Mouse (Mus musculus) hindbrain, embryonic 14.5 days (tissue): ENCODE results near the gene Rbp3. TPM values are rescaled to one million over a fixed set of nuclear protein-coding genes. Genes with fewer than 3 reads are reported as not detected.

ENCODE experiments used
- ATAC-seq: fragments of 200-750 bp; cut with Nextera tagmentation; 2 replicates; pipeline ENCODE4 v1.8.0; 2017; ENCODE audit warnings: moderate number of reproducible peaks, mild to moderate bottlenecking, moderate TSS enrichment, moderate library complexity; ENCODE audit not compliant: low FRiP score
- DNase-seq: peaks from one replicate; pipeline ENCODE4 v3.0.0-alpha.2; 2015; ENCODE audit warnings: low spot score
- H3K27ac ChIP-seq: fragments of 300-500 bp; sonication (generic); 2 replicates; pipeline ENCODE4 v1.5.1; 2014; ENCODE audit warnings: mild to moderate bottlenecking, moderate library complexity
- H3K27me3 ChIP-seq: fragments of 300-500 bp; sonication (generic); 2 replicates; pipeline ENCODE4 v1.6.1; 2014; ENCODE audit warnings: mild to moderate bottlenecking, low read length, mixed read lengths; ENCODE audit not compliant: control insufficient read depth, insufficient read depth
- H3K36me3 ChIP-seq: fragments of 300-500 bp; sonication (generic); replicated peaks from 2 replicates; pipeline ENCODE4 v1.6.1; 2014; ENCODE audit not compliant: control insufficient read depth, insufficient read depth
- H3K4me1 ChIP-seq: fragments of 300-500 bp; sonication (generic); replicated peaks from 2 replicates; pipeline ENCODE4 v1.6.1; 2014; ENCODE audit warnings: antibody characterized with exemption, low read length, mixed read lengths; ENCODE audit not compliant: control insufficient read depth, insufficient read depth
- H3K4me2 ChIP-seq: fragments of 300-500 bp; sonication (generic); replicated peaks from 2 replicates; pipeline ENCODE4 v1.6.1; 2014; ENCODE audit warnings: mild to moderate bottlenecking, moderate library complexity
- H3K4me3 ChIP-seq: fragments of 300-500 bp; sonication (generic); replicated peaks from 2 replicates; pipeline ENCODE4 v1.5.1; 2014; ENCODE audit warnings: mild to moderate bottlenecking, low read length
- H3K9ac ChIP-seq: fragments of 300-500 bp; sonication (generic); 2 replicates; pipeline ENCODE4 v1.6.1; 2014
- H3K9me3 ChIP-seq: fragments of 300-500 bp; sonication (generic); 2 replicates; pipeline ENCODE4 v1.6.1; 2016; ENCODE audit warnings: low read length; ENCODE audit not compliant: control insufficient read depth
- WGBS: fragments of 180-500 bp; shearing (Covaris S2); extraction: QIAGEN DNeasy Blood & Tissue Kit; methylation state at CpG from one replicate; pipeline ENCODE4 v1.1.7; 2014; 5-methylcytosine and 5-hydroxymethylcytosine counted together
- polyA plus RNA-seq: library from polyadenylated mRNA; unstranded; fragments of >200 nt; fragmentation: Nextera tagmentation; extraction: Ambion mirVana; gene quantifications from 2 replicates; pipeline ENCODE4 v1.2.1, GENCODE M21; 2014

Rbp3 gene
- polyA plus RNA-seq, 1 experiment from 2014 or later, result not detected

GRCm38 (mm10) chr14:33958841-33959240, 5.0 kb downstream of the Rbp3 start:
- WGBS, result 68% methylated on average over 3 of the region's 3 CpGs
- ATAC-seq, result no peak
- H3K27me3 ChIP-seq, result no peaks in the 10 kb centered on the region
- H3K9ac ChIP-seq, result no peak overlapping the region
- H3K4me2 ChIP-seq, result no peak overlapping the region
- H3K27ac ChIP-seq, result no peak overlapping the region
- no peak for DNase-seq
- no peaks in the 10 kb centered on the region for H3K4me1 ChIP-seq
- H3K9me3 ChIP-seq, result no peaks in the 10 kb centered on the region
- no peaks in the 10 kb centered on the region for H3K36me3 ChIP-seq
- no peak overlapping the region for H3K4me3 ChIP-seq

GRCm38 (mm10) chr14:33959341-33959740, 5.5 kb downstream of the Rbp3 start:
- H3K4me2 ChIP-seq, result no peak overlapping the region
- no peak overlapping the region for H3K27ac ChIP-seq
- ATAC-seq, result no peak
- peak; percentile 68 for DNase-seq
- no peaks in the 10 kb centered on the region for H3K4me1 ChIP-seq
- WGBS, result 17% methylated on average over 9 of the region's 9 CpGs
- H3K27me3 ChIP-seq, result no peaks in the 10 kb centered on the region
- no peak overlapping the region for H3K4me3 ChIP-seq
- H3K9ac ChIP-seq, result no peak overlapping the region
- no peaks in the 10 kb centered on the region for H3K36me3 ChIP-seq
- no peaks in the 10 kb centered on the region for H3K9me3 ChIP-seq

GRCm38 (mm10) chr14:33965675-33966074, 11.9 kb downstream of the Rbp3 start:
- DNase-seq, result no peak
- no peaks in the 10 kb centered on the region for H3K4me1 ChIP-seq

GRCm38 (mm10) chr14:33972679-33973078, 18.9 kb downstream of the Rbp3 start:
- Histone ChIP-seq H3K27me3 (no peaks in the 10 kb centered on the region), H3K9ac (no peak overlapping the region), H3K4me2 (no peak overlapping the region), H3K36me3 (no peaks in the 10 kb centered on the region), H3K9me3 (no peaks in the 10 kb centered on the region), H3K4me3 (no peak overlapping the region), H3K27ac (no peak overlapping the region), H3K4me1 (no peaks in the 10 kb centered on the region)
- peak; percentile 26 for DNase-seq
- no peak for ATAC-seq
- 54% methylated on average over 7 of the region's 7 CpGs for WGBS

More at GRCm38 (mm10) chr14:33965675-33966074, 11.9 kb downstream of the Rbp3 start:
- Histone ChIP-seq H3K9ac (no peak overlapping the region), H3K27ac (no peak overlapping the region), H3K9me3 (no peaks in the 10 kb centered on the region), H3K4me2 (no peak overlapping the region), H3K27me3 (no peaks in the 10 kb centered on the region), H3K36me3 (no peaks in the 10 kb centered on the region), H3K4me3 (no peak overlapping the region)
- 68% methylated on average over 7 of the region's 7 CpGs for WGBS
- ATAC-seq, result no peak

GRCm38 (mm10) chr14:33974752-33975151, 20.9 kb downstream of the Rbp3 start:
- Histone ChIP-seq H3K4me3 (no peak overlapping the region), H3K9ac (no peak overlapping the region), H3K27me3 (no peaks in the 10 kb centered on the region), H3K4me2 (no peak overlapping the region), H3K27ac (no peak overlapping the region), H3K4me1 (peaks cover 9% of the 10 kb centered on the region; the same call in 1 of the 2 replicates), H3K36me3 (no peaks in the 10 kb centered on the region), H3K9me3 (no peaks in the 10 kb centered on the region)
- ATAC-seq (no peak), DNase-seq (no peak)
- 43% methylated on average over 5 of the region's 5 CpGs for WGBS

DNA sequence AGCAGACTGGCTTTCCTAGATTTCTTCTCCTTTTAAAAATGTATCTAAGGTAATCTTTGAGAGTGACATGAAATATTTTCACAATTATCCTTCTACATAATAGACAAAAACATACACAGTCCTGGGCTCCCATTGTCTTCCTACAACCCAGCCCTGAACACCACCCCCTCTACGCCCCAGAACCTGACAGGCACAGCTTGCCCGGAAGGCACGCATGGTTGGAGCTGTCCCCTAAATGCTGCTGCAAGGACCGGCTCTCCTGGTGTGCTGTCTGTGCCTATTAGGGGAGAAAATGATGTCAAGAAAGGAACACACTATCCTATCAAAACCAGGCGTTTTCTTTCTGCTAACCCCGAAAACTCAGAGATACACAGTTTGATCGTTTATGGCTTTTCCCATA, 23.9 kb downstream of the Rbp3 start:
- Histone ChIP-seq H3K27me3 (no peaks in the 10 kb centered on the region), H3K36me3 (no peaks in the 10 kb centered on the region), H3K9ac (peak overlapping the region; percentile 35; the same call in 1 of the 2 replicates), H3K4me3 (0 out of 2 replicates have a peak overlapping the region, but pooled peaks have one; percentile 35), H3K4me2 (peak overlapping the region; percentile 74), H3K9me3 (no peaks in the 10 kb centered on the region), H3K27ac (no peak overlapping the region), H3K4me1 (peaks cover 9% of the 10 kb centered on the region; the same call in 1 of the 2 replicates)
- no peak for ATAC-seq
- no peak for DNase-seq
- WGBS, result 33% methylated on average over 7 of the region's 7 CpGs

DNA sequence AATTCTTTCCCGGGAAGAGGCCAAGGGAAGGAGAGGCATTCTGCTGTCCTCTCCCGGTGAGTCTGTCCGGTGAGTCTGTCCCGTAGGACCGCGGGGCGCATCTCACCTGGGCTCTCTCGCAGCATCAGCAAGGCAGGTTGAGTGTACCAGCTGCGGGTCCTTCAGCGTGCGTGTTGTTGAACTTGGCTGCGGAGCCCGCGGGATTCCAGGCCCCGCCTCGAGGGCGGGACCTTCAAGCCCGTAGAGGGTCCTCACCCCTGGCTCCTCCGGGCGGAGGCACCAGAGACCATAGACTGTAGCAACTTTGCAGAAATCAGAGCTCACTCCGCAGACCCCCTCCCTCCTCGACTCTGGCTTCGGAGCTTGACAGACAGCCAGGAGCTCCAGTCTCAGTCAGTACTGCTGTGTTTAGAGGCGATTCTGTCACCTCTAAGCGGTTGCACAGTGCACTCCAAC, 24.8 kb downstream of the Rbp3 start, which contains the start of gene Zfp488:
TSS of gene Zfp488 (minus strand) at position 161 of the 456 bp plus-strand sequence.
- Histone ChIP-seq H3K9me3 (no peaks in the 10 kb centered on the region), H3K9ac (peak within 1 kb of the TSS; percentile 35), H3K36me3 (no peaks in the 10 kb centered on the region), H3K4me1 (peaks cover 9% of the 10 kb centered on the region; the same call in 1 of the 2 replicates), H3K27me3 (no peaks in the 10 kb centered on the region), H3K4me3 (peak within 1 kb of the TSS; percentile 35), H3K27ac (no peak within 1 kb of the TSS), H3K4me2 (peak within 1 kb of the TSS; percentile 74)
- DNase-seq (peak; percentile 33), ATAC-seq (peak; percentile 66; the same call in 1 of the 2 replicates)
- 3% methylated on average over 25 of the region's 25 CpGs for WGBS

DNA sequence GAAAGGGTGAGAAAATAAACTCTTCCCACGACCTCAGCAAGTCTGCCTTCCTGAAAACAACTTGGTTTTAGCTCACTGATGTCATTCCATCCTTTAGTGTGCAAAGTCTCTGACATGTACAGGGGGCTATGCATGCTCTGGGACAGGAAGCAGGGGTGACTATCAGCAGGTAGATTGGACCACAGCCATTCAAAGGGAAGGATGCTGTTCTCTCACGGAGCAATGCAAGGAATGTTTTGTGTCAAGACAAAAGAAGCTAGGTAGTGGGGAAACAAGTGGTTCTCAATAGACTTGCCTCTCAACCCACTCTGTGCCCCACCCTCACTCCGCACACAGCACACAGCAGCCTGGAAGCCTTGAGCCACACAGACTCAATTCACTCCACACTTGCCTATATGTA, 35.4 kb downstream of the Rbp3 start:
- Histone ChIP-seq H3K27me3 (no peaks in the 10 kb centered on the region), H3K9ac (no peak overlapping the region), H3K4me1 (no peaks in the 10 kb centered on the region), H3K9me3 (no peaks in the 10 kb centered on the region), H3K4me3 (no peak overlapping the region), H3K4me2 (no peak overlapping the region), H3K36me3 (no peaks in the 10 kb centered on the region), H3K27ac (no peak overlapping the region)
- DNase-seq (no peak), ATAC-seq (no peak)
- 59% methylated on average over 3 of the region's 3 CpGs for WGBS

DNA sequence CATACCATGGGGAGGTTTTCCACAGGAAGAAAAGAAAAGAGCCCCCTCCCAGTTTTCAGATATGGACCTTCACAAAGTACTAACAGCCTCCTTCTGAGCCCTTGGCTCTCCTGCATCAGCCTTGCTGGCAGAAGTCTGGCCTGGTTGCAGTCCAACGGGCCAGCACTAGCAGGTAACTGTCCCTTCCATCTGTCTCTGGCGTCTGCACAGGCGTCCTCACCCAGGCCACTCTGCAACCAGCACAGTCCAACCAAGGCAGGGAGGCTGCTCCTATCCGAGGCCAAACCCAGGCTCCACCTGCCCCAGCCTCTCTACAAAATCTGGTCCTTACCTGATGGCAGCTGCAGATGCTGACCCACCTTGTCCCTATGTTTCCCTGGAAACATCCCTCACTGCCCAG, 38.2 kb downstream of the Rbp3 start:
- Histone ChIP-seq H3K27me3 (no peaks in the 10 kb centered on the region), H3K4me1 (no peaks in the 10 kb centered on the region), H3K9ac (no peak overlapping the region), H3K27ac (no peak overlapping the region), H3K36me3 (no peaks in the 10 kb centered on the region), H3K4me3 (no peak overlapping the region), H3K4me2 (no peak overlapping the region), H3K9me3 (no peaks in the 10 kb centered on the region)
- ATAC-seq, result no peak
- 78% methylated on average over 4 of the region's 4 CpGs for WGBS
- no peak for DNase-seq

DNA sequence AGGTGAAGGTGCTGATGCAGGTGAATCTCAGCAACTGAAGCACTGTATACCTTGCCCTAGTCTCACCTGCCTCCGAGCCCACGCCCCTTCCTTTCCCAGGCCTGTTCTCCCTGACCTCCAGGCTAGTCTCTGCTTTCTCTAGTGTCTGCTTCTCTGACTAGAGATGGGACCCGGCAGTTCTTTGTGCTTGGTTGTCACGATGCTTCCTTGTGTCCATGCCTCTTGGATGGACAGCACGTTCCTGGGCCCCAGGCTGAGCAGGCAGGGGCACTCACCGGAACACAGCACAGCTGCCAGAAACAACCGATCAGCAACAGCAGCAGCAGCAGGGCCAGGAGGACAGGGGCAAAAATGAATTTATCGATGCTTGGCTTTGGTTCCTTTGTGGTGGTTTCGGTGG, 39.2 kb downstream of the Rbp3 start:
- H3K4me1 ChIP-seq, result no peaks in the 10 kb centered on the region
- no peaks in the 10 kb centered on the region for H3K36me3 ChIP-seq
- DNase-seq, result no peak
- H3K4me3 ChIP-seq, result no peak overlapping the region
- no peaks in the 10 kb centered on the region for H3K9me3 ChIP-seq
- no peak overlapping the region for H3K4me2 ChIP-seq
- no peaks in the 10 kb centered on the region for H3K27me3 ChIP-seq
- no peak overlapping the region for H3K9ac ChIP-seq
- 90% methylated on average over 9 of the region's 9 CpGs for WGBS
- no peak for ATAC-seq
- H3K27ac ChIP-seq, result no peak overlapping the region
